Mouse (Mus musculus) olfactory bulb, adult 2 months (tissue): ENCODE measurements around the gene Gxylt1.

Experiments
- CTCF ChIP-seq: fragments of 200-500 bp; IDR thresholded peaks from 2 replicates; pipeline ENCODE4 v1.5.1; 2012; ENCODE audit warnings: low read depth, mild to moderate bottlenecking, low read length, moderate library complexity; ENCODE audit not compliant: insufficient read depth
- POLR2A ChIP-seq: fragments of 200-500 bp; IDR thresholded peaks from 2 replicates; pipeline ENCODE4 v1.6.1; 2012; ENCODE audit warnings: mild to moderate bottlenecking, low read depth, low read length, moderate library complexity; ENCODE audit not compliant: insufficient read depth

- no peak for TF ChIP-seq CTCF
- TF ChIP-seq POLR2A, result no peak
Measured at GRCm38 (mm10) chr15:93270289-93270855, 4.6 kb downstream of the Gxylt1 start.
